Mouse (Mus musculus) heart, adult 11 months (tissue): Measurements from ENCODE around the gene Slc22a17.
A peak's percentile ranks its signal among the peaks of the same experiment; 100 is the strongest.

Experiments
- DNase-seq: peaks from one replicate; pipeline ENCODE4 v3.0.0; 2022

The Slc22a17 gene

DNA sequence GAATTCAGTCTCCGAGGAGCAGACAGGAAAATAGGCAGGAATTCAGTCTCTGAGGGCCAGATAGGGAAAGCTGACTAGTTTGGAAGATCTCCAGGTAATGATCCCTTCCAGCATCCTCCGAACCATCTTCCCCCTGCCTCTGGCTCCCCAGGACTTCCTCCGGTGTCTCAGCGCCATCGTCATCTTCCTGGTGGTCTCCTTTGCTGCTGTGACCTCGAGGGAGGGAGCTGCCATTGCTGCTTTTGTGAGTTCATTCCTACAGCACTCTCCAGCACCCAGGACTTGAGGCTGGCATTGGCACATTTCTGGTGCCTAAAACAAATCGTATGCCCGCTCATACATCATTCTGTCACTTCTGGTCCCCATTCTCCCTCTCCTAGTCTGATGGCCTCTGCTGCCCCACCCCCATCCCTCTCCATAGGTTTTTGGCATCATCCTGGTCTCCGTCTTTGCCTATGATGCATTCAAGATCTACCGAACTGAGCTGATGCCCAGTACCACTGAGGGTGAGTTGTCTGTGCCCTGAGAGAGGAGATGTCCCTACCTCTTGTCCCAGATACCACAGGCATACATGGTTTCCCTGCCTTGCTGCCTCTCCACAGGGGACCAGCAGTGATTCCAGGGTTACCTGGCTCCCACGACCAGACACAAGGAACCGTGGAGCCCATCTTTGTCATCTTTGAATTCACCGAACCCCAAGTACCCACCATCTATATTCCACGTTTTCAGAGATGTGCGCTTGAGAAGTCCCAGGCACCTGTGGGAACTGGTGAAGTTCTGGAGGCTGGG, 25.7 kb upstream of the Slc22a17 start:
- DNase-seq = peak; percentile 92

- DNase-seq = no peak
These were observed 24.6 kb upstream of the Slc22a17 start for GRCm38 (mm10) chr14:54937361-54938182.

DNA sequence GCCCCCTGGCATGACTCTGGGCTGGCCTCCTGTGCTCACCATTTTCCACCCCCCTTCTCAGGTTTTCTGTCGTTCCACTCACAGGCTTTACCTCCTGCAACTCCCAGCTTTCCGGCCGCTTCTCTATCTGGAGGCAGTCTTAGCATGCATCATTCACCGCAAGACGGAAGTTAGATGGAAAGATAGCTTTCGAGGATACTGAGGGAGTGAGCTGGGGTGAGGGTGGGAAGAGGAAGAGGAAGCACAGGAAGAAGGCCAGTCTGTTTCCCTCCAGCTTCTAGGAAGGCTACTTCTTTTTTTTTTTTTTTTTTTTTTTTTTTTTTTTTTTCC, 23.9 kb upstream of the Slc22a17 start:
- no peak for DNase-seq

DNA sequence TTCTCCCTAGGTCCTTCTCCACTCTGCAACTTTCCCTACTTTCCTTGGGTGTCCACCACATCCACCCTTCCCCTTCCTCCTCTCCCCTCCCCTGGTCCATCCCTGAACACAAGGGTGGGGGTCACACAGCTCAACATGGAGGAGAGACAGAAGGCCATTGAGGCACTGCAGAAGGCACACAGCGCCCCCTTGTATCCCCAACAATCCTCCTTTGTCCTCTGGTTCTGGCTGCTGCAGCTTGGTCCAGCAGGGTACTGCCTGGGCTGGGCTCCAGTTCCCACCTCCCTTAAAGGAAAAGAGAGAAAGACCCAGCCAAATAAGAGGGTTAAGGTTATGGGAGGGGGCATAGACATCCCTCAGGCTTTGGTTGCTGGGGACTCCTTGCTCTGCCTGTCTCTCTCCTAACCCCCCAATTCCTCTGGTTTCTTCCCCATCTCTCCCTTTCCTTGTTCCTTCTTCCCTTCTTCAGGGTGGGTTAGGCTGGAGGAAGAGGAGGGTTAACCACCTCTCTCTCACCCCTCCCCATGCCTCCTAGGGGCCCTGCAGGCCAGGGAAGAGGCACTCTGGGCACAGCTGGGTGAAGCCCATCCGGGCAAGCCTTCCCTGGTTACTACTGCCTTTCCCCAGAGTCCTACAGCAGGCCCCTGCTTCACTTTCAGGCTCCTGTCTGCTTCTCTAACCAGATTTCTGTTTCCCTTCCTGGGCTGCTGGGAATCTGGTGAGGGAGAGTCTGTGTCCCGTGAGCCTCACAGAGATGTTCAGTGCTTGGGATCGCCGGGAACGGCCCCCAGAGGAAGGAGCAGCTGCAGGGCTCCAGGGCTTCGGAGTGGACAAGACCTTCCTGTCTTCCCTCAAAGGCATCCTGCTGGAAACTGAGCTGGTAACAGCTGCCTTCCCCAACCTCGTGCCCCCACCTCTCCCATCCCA, 23.2 kb upstream of the Slc22a17 start, which contains the start of gene Cmtm5:
Cmtm5 (plus strand) TSS at position 358 of the 927 bp plus-strand sequence.
- no peak for DNase-seq

DNA sequence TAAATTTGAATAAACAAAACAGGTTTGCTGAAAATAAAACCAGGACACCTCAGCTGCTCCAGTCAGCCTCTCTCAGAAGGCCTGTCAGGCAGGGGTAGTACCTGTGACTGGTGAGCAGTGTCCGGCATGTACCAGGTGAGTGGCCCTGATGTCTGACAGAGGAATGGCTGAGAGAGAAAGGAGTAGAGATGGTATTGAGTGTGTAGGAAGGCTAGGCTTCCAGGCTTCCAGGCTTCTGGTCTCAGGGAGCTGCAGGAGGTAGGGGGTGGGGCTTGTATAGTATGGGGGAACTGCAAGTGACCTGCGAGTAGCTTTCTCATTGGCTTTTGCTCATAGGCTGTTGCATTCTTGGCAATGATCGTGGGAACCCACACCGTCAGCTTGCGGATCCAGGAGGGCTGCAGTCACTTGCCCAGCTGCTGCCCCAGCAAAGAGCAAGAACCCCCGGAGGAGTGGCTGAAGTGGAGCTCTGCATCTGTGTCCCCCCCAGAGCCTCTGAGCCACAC, 19.8 kb upstream of the Slc22a17 start, which contains the start of gene Il25:
Il25 (plus strand) TSS at position 51 of the 506 bp plus-strand sequence.
- no peak for DNase-seq

- no peak for DNase-seq
These were observed 17.5 kb upstream of the Slc22a17 start for GRCm38 (mm10) chr14:54930431-54930830.

GRCm38 (mm10) chr14:54929801-54930200, 16.9 kb upstream of the Slc22a17 start:
- no peak for DNase-seq

DNA sequence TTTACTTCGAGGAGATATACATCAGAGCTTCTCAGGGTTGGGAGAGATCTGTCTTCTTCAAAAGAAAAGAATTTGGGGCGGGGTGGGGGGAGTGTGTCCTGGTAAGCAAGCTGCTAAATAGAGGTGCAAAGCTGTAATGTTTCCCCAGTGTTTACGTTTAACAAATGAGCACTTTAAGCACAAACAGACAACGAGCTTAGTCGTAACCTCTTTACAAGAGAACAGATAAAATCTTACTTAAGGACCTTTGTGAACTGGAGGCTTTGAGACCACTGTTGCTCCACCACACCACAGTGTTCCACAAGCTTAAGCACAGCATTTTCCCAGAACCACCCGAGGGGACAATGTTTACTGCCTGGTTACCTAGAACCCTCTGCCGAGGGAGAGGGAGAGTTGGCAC, 14.4 kb upstream of the Slc22a17 start:
- no peak for DNase-seq

DNA sequence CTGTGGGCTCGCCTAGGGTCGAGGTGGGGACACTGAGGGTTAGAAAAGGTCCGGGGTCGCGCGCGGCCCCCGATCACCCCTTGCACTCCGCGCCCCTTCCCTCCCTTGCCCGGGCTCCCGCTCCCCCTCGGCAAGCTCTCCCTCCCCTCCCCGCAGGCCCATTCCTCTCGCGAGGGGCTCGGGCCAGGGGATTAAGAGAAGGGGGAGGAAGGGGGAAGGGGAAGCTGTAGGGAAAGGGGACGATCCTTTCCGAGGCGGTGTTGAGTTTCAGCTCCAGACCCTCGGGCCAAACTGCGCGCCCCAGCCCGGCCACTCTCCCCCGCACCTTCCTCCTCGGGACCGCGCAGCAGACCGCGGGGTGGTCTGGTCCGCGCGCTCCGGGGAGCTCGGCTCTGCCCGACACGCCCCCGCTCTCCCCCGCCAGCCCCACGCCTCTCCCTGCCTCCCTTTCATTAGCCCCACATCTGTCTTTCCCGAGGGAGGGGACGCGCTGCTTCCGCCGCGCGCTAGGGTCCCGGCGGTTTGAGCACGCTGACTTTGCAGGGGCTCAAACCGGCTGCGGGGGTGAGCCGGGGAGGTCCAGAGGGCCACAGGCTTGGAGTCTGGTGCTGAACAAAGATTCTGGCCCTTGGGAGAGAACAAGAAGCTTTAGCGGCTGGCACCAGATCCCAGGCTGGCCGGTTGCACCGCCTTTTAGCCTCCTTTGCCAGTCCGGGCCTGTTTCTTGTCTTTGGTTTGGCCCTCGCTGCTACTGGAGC, 13.6 kb upstream of the Slc22a17 start:
- DNase-seq = peak; percentile 98

GRCm38 (mm10) chr14:54925349-54926342, 12.7 kb upstream of the Slc22a17 start, which contains the start of gene Efs:
TSS of gene Efs (minus strand) at chr14:54926126.
- peak; percentile 98 for DNase-seq

- DNase-seq = peak; percentile 98
These were observed 11.9 kb upstream of the Slc22a17 start for GRCm38 (mm10) chr14:54924641-54925348.

- DNase-seq = peak; percentile 91
These were observed 7.2 kb upstream of the Slc22a17 start for GRCm38 (mm10) chr14:54920076-54920685.

DNA sequence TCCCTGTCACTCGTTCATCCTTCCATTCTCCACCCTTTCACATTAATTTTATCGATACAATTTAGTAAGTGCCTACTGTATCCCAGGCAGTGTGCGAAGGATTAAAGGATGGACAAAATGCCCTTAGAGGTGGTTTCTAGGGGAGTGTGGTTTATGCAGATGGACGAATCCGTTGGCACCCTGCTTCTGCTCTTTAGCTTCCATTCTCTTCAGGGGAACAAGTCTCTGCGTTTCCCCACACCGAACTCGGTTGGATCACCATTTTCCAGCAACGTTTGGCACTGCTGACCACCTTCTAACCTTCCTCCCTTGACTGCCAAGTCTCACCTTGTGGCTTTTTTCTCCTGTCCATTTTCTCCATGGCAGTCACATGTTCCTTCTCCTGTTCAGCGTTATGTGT, 411 bp upstream of the Slc22a17 start:
- DNase-seq = no peak

- DNase-seq = peak; percentile 92
These were observed 652 bp downstream of the Slc22a17 start for GRCm38 (mm10) chr14:54912109-54912850.

- DNase-seq = no peak
These were observed 4.2 kb downstream of the Slc22a17 start for GRCm38 (mm10) chr14:54908682-54909081.

DNA sequence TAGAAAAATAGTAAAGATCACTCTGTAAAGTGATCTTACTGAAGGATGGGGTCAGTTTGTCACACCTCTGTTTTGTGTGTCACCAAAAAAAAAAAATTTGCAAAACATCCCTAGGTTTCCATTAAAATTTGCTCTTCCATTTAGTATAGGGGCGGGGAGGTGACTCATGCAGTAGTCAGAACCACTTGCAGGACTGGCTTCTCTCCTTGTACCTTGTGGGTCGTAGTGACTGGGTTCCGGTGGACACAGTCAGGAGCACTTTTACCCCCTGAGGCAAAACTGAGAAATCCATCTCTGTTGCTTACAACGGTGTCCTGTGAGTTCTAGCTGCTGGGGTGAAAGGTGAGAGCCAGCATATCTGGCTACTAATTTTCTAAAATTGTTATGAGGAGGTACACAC, 9.3 kb downstream of the Slc22a17 start:
- no peak for DNase-seq

DNA sequence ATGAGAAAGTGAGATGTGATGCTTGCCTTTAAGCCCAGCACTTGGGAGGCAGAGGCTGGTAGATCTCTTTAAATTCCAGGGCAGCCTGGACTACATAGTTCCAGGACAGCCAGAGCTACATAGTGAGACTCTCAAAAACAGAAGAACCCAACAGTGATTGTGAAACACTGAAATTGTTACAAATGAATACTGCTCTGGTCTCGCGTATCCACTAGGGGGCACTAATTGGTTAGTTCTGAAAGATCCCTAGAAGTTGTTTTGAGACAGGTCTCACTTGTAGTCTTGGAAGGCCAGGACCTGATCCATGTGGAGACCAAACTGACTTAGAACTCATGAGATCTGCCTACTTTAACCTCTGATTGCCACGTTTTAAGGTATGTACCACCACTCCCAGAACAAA, 12.5 kb downstream of the Slc22a17 start:
- peak; percentile 93 for DNase-seq

DNA sequence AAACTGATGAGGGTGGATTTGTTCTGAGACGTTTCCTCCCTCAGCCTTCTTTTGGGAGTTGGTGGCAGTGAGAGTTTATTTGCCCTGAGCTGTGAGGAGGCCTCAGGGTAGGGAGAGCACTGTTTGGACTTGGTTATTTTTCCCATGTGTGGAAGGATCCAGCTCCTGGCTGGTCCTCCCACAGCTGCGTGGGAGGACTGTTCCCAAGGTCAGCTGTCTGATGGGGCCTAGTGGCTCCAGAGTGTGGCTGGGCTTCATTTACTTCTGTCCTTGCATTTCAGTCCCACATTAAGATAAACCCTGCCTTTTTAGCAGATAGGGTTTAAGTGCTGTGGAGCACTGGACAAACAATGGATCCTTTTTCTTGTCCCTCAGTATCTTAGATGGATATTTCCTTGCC, 15.5 kb downstream of the Slc22a17 start:
- DNase-seq = no peak
